Mouse (Mus musculus) megakaryocyte, embryonic 14.5 days (primary cell): ENCODE results near the gene Mxra7.

Experiments
- FLI1 ChIP-seq: IDR thresholded peaks from 2 replicates; pipeline ENCODE4 v1.6.1; 2012; ENCODE audit warnings: low read length, inconsistent platforms, mixed read lengths
- GATA1 ChIP-seq: IDR thresholded peaks from 3 replicates; pipeline ENCODE4 v1.6.1; 2012; ENCODE audit warnings: mixed read lengths, low read length, inconsistent platforms, borderline replicate concordance

- TF ChIP-seq GATA1, result no peak
- TF ChIP-seq FLI1, result no peak
These were observed 28.5 kb downstream of the Mxra7 start for GRCm38 (mm10) chr11:116799364-116799763.
